Mouse (Mus musculus) ZHBTc4 (cell line): ENCODE measurements around the gene Polr1b.
A peak's percentile ranks its signal among the peaks of the same experiment; 100 is the strongest.

Experiments
- DNase-seq: peaks from one replicate; pipeline ENCODE4 v3.0.0-alpha.2; 2011; ENCODE audit warnings: low read depth, low spot score

Polr1b gene

DNA sequence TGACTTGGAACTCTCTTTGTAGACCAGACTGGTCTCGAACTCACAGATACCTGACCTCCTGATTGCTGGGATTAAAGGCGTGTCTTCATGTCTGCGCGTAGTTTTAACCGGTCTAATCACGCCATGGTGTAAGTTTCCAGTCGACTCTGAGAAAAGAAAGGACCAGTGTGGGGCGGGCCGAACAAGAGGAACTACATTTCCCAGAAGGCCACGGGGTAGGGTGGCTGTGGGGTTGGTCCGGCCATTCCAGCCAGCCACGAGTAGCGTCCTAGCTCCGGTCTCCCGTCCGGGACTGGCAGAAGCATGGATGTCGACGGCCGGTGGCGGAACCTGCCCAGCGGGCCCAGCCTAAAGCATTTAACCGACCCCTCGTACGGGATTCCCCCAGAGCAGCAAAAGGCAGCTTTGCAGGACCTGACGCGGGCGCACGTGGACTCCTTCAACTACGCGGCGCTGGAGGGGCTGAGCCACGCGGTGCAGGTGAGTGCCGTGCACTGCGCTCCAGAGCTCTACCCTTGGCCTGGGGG lies at the start of gene Polr1b:
Gene Polr1b (plus strand): TSS at position 212 of the 527 bp plus-strand sequence.
- peak; percentile 97 for DNase-seq

DNA sequence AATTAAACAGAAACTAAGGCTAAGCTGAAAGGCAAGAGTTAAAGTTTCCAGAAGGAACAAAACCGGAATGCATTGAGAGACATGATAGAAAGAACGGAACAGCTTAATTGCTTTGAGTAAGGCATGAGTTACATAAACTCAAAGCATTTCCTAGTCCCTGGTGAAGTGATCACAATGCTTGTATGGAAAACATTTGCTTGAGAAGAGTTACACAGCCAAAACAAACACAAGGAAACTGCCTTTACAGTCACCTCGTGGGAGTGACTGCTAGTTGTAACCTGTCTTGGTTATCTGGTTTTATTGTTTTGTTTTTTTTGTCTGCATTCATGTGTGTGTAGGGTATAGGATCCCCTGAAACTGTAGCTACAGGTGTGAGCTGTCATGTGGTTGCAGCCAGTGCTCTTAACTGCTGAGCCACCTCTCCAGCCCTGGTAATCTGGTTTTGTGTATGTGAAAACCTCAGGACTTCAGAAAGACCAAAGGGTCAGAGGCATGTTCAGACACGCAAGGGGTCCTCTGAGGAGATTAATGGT lies 48.3 kb upstream of the Polr1b start:
- no peak for DNase-seq

DNA sequence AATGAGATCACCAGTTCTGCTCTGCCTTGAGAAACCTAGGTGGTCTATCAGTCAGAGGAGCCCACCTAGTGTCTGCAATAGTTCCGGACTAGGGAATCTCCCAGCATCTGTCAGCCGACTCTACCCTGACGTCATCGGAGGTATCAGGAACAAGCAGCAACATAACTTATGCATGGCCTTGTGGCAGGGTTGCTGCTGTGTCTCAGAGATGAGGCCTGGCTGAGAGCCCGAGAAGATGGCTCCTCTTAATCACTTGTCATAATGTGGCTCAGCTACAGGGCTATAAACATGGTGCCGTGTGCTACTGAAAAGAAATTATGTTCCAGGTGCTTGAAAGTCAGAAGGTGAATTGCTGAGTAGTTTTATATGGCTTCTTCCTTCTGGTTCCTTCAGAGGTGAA lies 45.1 kb upstream of the Polr1b start:
- no peak for DNase-seq

DNA sequence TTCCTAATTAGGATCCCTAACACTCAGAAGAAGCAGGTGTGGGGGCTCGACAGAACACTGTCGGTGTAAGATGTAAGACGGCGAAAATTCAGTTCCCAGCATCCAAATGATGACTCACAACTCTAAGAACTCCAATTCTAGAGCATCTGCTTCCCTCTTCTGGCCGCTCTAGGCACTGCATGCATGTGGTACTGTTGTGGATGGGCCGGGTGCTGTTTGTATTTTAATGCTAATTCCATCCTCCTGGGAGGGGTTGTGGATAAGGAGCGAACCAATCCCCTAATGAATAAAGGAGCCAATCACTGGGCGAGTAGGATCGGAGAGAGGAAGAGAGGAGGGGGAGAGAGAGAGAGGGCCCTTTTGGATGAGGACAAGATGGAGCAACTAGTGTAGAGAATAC lies 44.2 kb upstream of the Polr1b start:
- peak; percentile 97 for DNase-seq

GRCm38 (mm10) chr2:129057256-129057655 lies 43.5 kb upstream of the Polr1b start:
- DNase-seq, result peak; percentile 58

DNA sequence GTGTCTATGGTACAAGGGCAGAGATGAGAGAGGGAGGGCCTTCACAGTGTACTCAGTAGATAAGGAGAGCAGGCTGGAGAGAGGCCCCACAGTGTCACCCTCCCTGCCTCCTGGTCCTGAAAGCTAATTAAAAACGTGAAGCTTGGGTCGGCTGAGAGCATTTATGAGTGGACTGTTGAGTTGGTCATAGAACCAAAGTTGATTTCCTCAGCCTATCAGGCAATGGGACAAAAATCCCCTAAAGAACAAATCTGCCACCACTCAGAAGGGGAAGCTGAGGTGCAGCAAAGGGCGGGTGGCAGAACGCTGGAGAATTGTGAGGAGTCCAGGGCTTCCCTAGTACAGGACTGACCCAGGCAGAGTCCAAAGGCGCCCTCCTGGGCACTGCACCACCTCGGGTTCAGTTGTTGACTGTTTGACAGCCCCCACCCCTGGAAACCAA lies 42.9 kb upstream of the Polr1b start:
- DNase-seq, result no peak

DNA sequence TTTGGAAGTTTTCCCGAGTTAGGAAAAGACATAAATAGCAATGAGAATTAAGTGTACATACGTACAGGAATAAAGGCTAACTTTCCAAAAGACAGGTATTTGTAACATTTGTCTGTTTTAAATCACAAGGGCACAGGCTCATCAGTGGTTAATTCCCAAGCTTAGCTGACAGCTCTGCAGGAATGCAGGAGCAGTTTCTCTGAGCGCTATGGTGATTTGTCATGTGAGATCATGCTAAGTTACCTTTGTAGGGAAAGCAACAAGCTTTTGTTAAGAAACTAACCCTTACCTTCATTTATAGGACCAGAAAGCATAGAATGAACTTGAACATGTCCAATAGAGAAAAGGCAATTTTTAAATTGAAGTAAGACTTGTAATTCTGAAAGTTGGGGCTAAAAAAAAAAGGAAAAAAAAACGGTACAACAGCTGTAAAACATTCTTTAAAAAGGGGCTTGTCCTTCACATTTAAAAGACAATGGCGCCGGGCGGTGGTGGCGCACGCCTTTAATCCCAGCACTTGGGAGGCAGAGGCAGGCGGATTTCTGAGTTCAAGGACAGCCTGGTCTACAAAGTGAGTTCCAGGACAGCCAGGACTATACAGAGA lies 39.2 kb upstream of the Polr1b start:
- peak; percentile 89 for DNase-seq

DNA sequence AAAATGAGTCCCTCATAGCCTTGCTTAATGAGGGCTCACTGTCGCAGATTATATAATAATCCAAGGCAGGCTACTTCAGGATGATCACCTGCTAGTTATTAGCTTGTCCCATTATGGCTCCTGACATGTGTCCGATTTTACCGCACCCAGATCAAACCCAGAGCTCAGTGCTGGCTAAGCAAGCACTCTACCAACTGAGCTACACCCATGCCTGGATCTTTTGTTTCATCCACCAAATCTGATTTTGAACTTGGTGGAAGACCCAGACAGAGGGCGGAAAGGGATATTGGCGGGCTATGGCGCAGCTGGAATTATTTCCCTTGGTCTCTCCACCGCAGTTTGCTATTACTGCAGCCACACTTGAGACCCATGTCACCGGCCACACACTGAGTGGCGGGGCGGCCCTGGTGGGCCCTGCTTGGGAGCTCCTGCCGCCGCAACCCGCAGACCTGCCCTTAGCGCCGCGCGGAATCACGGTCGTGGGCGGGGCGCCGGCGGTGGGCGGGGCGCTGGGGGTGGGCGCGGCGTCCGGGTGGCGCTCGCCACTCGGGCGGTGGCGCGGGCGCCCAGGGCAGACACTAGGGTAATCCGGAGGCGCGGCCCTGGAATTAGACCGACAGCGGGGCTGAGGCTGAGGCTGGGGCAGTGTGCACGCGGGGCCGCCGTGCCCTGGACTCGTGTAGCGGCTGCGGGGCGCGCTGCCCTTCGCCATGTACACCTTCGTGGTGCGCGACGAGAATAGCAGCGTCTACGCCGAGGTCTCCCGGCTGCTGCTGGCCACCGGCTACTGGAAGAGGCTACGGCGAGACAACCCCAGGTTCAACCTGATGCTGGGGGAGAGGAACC lies 35.1 kb upstream of the Polr1b start, which contains the start of gene Ttl:
Gene Ttl (plus strand): TSS at position 506 of the 846 bp plus-strand sequence.
- peak; percentile 85 for DNase-seq

DNA sequence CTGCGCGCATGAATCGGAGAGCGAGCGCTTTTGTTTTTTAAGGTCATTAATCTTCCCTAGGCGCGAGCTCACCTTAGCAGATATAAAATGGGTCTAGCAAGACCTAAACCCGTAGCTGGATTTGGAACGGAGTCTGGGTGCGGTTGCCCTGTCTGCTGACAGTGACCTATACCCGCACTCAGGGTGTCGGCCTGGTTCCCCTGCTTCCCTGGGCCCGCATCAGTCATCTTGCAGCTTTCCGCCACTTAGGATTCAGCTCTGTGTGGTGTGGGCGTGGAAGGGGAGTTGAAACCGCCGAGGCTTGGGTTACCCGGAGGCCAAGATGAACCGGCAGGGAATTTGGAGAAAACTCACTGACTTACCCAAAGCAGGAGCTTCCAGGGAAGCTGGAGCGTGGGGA lies 34.5 kb upstream of the Polr1b start:
- DNase-seq, result peak; percentile 85

GRCm38 (mm10) chr2:129070296-129070695 lies 30.5 kb upstream of the Polr1b start:
- no peak for DNase-seq

DNA sequence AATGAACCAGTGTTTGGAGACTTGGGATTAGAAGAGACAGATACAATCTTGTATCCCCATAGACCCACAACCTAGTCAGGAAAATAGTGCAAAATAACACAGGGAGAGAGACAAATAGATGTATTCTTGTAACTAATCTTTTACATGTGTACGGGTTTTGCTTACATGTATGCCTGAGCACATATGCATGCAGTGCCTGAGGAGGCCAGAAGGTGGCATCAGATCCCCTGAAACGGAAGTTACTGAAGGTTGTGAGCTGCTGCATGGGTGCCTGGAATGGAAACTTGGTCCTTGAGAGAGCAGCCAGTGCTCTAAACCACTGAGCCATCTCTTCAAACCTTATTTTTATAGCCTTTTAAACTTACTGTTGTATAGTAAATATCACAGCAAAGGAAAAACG lies 22.5 kb upstream of the Polr1b start:
- DNase-seq, result peak; percentile 73

GRCm38 (mm10) chr2:129079194-129079593 lies 21.6 kb upstream of the Polr1b start:
- no peak for DNase-seq

GRCm38 (mm10) chr2:129081097-129081496 lies 19.7 kb upstream of the Polr1b start:
- DNase-seq, result peak; percentile 41

GRCm38 (mm10) chr2:129083514-129083913 lies 17.3 kb upstream of the Polr1b start:
- no peak for DNase-seq

GRCm38 (mm10) chr2:129084959-129085358 lies 15.8 kb upstream of the Polr1b start:
- peak; percentile 51 for DNase-seq

- no peak for DNase-seq
These were observed 13.3 kb upstream of the Polr1b start for GRCm38 (mm10) chr2:129087520-129087919.

DNA sequence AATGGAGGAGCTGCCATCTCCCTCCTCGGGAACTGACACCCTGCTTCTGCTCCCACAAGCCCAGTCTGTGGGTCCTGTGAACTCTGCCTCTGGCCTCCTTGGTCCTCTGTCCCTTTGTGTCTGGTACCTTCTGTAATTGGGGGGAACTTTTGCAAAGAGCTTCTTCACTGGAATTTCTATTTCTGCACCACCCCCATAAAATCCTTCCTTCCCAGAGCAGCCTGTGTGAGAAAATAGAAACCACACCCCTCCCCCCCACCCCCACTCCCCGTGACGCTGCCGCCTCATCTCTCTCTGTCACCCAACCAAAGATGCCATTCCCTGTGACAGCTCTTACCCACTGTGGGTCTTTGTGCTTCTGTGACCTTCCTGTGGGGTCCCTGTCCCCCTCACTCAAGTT lies 10.4 kb upstream of the Polr1b start:
- DNase-seq, result no peak

GRCm38 (mm10) chr2:129092810-129093209 lies 8.0 kb upstream of the Polr1b start:
- no peak for DNase-seq

GRCm38 (mm10) chr2:129093926-129094724 lies 6.7 kb upstream of the Polr1b start:
- peak; percentile 21 for DNase-seq

DNA sequence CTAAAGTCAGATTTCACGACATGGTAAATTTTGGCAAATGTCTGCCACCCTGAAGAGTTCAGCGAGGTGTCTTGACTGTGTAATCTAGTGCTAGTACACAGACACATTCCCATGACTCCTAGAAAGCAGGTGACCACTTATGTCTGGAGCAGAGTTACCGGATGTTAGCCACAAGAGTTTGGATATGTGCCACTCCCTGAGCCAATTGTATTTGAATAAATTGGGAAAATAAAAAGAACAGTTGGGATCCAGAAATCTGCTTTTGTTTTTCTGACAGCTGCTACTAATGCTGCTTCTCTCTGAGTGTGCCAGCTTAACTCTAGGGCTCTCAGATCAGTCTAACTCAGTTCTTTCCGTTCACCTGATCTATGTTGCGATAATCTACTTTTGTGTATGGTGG lies 12.1 kb downstream of the Polr1b start:
- no peak for DNase-seq

- DNase-seq, result no peak
These were observed 15.0 kb downstream of the Polr1b start for GRCm38 (mm10) chr2:129115706-129116367.
